Mouse (Mus musculus) lung, postnatal 0 days (tissue): Measurements from ENCODE around the gene Tm7sf3.

Source experiments
- CTCF ChIP-seq: IDR thresholded peaks from 2 replicates; pipeline ENCODE4 v1.5.1; 2016; ENCODE audit warnings: antibody characterized with exemption, mild to moderate bottlenecking
- EP300 ChIP-seq: IDR thresholded peaks from 2 replicates; pipeline ENCODE4 v1.6.1; 2016; ENCODE audit warnings: antibody characterized with exemption, mild to moderate bottlenecking, control low read depth

GRCm38 (mm10) chr6:146580381-146580926 lies 62.2 kb downstream of the Tm7sf3 start:
- TF ChIP-seq CTCF (no peak), EP300 (no peak)
